Mouse (Mus musculus): ENCODE data around the gene Ubac1. TPM values are rescaled to one million over a fixed set of nuclear protein-coding genes. Genes with fewer than 3 reads are reported as not detected.

Ubac1 gene
- total RNA-seq, 2 experiments from 2014 or later, result 57.7 to 59.0 TPM

GRCm38 (mm10) chr2:26024138-26025075, 2.9 kb upstream of the Ubac1 start:
- peak; percentile 20 to 37 for DNase-seq

GRCm38 (mm10) chr2:26022626-26023025, 1.1 kb upstream of the Ubac1 start:
- DNase-seq, result no peak

GRCm38 (mm10) chr2:26022258-26022565, 665 bp upstream of the Ubac1 start:
- no peak for DNase-seq

GRCm38 (mm10) chr2:26020714-26021560, 610 bp downstream of the Ubac1 start:
- peak; percentile 37 to 47 for DNase-seq

GRCm38 (mm10) chr2:26019923-26020322, 1.6 kb downstream of the Ubac1 start:
- DNase-seq, result no peak

GRCm38 (mm10) chr2:26017326-26017725, 4.2 kb downstream of the Ubac1 start:
- no peak for DNase-seq

- DNase-seq, result no peak
Measured at GRCm38 (mm10) chr2:26013674-26014073, 7.9 kb downstream of the Ubac1 start.

GRCm38 (mm10) chr2:26011420-26011819, 10.1 kb downstream of the Ubac1 start:
- DNase-seq, result no peak

GRCm38 (mm10) chr2:26002001-26002400, 19.5 kb downstream of the Ubac1 start:
- DNase-seq, result no peak

- DNase-seq, result no peak
Measured at GRCm38 (mm10) chr2:26001136-26001535, 20.4 kb downstream of the Ubac1 start.

- DNase-seq, result no peak
Measured at GRCm38 (mm10) chr2:25997716-25998115, 23.8 kb downstream of the Ubac1 start.

- DNase-seq, result no peak
Measured at GRCm38 (mm10) chr2:25994791-25995190, 26.8 kb downstream of the Ubac1 start.

- no peak for DNase-seq
Measured at GRCm38 (mm10) chr2:25992285-25992684, 29.3 kb downstream of the Ubac1 start.

- no peak for DNase-seq
Measured at GRCm38 (mm10) chr2:25989651-25990050, 31.9 kb downstream of the Ubac1 start.

- no peak for DNase-seq
Measured at GRCm38 (mm10) chr2:25987817-25988216, 33.7 kb downstream of the Ubac1 start.

GRCm38 (mm10) chr2:25986601-25987000, 34.9 kb downstream of the Ubac1 start:
- DNase-seq, result no peak

GRCm38 (mm10) chr2:25983159-25983907, 38.2 kb downstream of the Ubac1 start, which contains the start of gene Camsap1:
Camsap1 (minus strand) TSS chr2:25983282.
- DNase-seq, result peak; percentile 99

- no peak for DNase-seq
Measured at GRCm38 (mm10) chr2:25982426-25983091, 39.0 kb downstream of the Ubac1 start.

- DNase-seq, result no peak
Measured at GRCm38 (mm10) chr2:25982052-25982425, 39.5 kb downstream of the Ubac1 start.

- no peak for DNase-seq
Measured at GRCm38 (mm10) chr2:25978997-25979396, 42.5 kb downstream of the Ubac1 start.

- DNase-seq, result no peak
Measured at GRCm38 (mm10) chr2:25977587-25978239, 43.8 kb downstream of the Ubac1 start.
